Mouse (Mus musculus) kidney, postnatal 25 days (tissue): ENCODE data around the gene Nxpe3.

ENCODE experiments used
- DNase-seq, 2 experiments: peaks; one replicate each; pipeline ENCODE4 v3.0.0; 2021; ENCODE audit warnings: mixed read lengths in 2 of 2

Nxpe3 gene

DNA sequence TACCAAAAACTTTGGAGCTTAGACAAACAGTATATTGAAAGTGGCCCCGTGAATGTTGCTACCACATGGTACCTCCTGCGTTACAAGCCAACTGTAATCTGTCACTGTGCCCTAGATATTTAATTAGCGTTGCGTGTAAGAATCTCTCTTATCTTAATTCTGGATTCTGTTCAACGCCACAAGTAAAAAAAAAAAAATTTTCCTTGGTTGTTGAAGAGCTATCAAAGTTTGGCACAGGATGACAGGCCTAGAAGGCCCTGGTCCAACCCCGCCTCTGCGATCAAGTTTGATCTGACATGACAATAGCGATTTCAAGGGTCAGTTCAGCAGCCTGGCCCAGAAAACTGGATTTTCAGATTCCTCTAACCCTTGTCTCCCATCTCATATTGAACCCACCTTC is 62.5 kb downstream of the Nxpe3 start:
- no peak for DNase-seq

GRCm38 (mm10) chr16:55832040-55832439 is 63.0 kb downstream of the Nxpe3 start:
- DNase-seq = no peak

- DNase-seq = no peak
Measured at GRCm38 (mm10) chr16:55831451-55831850, 63.6 kb downstream of the Nxpe3 start.

- peak in 1 of 2 experiments; percentile 53 for DNase-seq
Measured at GRCm38 (mm10) chr16:55823398-55824155, 71.5 kb downstream of the Nxpe3 start.

- DNase-seq = no peak
Measured at GRCm38 (mm10) chr16:55822741-55823397, 72.2 kb downstream of the Nxpe3 start.

GRCm38 (mm10) chr16:55821997-55822740 is 72.9 kb downstream of the Nxpe3 start:
- peak; percentile 97 to 98 for DNase-seq

GRCm38 (mm10) chr16:55821571-55821981 is 73.5 kb downstream of the Nxpe3 start:
- DNase-seq = peak; percentile 58 to 69

GRCm38 (mm10) chr16:55820916-55821570 is 74.0 kb downstream of the Nxpe3 start:
- DNase-seq = no peak

DNA sequence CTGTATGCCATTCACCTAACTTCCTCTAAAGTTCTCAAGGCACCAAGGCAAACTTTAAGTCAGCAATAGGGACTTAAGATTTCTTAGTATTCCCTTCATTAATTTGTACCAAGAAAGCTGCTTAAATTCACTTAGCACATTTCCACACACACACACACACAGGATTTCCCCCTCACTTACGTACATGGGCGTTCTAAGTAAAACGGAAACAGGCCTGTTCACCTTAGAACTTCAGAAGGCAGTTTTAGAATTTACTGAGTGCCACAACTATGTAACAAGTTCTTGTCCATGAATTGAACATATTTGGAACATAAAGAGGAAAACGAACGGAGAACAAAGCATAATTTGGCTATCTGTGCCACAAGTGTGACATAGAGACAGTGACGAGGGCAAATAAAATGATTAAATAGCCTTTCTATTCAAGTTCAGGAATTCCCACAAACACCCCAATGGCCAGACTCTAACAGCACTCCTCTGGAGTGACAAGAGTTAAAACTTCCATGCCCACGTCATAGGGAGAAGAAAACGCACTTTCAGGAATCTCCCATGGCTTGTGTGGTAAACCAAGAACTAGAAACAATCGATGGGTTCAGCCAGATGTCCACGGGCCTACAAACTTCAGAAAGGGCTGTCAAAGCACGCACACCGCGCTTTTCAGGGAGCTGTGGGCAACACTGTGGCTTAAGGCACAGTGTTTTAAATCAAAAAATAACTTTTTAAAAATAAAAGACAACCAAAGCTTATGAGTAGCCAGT is 74.7 kb downstream of the Nxpe3 start:
- DNase-seq = peak in 1 of 2 experiments; percentile 21

DNA sequence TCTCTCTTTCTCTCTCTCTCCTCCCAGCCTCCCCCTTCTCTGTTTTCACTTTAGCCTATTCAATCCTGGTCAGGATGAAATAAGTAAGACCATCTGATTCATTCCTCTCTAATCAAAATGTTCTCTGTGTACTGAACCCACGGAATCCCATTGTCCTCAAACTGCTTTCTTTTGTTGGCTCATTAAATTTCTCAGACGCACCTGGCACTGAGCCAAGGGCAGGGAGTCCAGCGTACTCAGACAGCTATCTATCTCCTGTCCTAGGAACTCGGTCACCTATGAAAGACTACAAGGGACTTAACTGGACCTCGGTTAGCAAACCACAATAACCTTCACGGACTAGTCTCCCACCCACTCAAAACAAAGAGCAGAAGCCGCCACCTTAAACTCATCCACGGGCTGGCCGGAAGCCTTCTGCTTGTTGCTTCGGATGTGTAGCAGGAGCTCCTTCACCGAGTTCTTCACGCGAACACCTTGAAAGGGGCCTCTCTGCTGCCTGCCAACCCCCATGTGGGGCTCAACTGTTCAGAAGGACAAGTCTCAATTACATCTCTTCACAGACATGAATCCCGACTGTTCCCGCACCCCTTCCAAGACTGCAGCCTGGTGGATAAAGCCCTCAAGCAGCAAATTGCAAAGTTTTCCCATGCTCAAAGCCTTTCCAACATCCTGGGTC is 75.8 kb downstream of the Nxpe3 start:
- DNase-seq = peak; percentile 83 to 84

DNA sequence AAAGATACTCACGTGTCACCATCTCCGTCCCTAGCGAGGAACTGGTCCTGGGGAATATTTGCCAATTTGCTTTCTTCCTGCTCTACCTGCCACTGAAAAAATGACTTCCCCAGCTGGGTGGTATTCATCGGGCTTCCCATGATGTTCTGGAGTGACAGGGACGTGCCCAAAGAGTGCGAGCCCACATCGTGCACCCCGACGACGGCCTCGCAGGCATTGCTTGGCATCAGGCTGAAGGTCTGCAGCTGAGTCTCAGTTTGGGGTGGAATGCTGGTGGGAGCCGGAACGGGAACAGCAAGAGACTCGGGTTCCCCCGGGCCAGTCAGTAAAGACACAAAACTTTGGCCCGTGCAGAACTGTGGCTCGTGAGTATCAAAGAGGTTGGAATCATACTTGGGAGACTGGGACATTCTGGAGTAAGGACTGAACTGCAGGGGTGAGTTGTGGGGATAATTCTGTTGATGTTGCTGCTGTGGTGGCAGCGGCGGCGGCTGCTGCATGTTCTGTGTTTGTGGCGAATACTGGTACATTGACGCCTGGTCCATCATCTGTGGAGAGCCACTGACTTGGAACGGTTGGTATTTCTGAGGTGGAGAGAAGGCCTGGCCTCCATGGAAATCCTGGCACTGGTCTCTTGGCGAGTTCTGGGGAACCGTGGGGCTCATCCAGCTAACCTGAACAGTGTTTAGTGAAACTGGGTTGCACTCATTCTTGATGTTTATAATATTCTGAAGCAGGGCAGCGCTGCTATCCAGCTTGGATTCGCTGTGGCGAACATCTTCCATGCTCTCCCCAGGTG is 77.2 kb downstream of the Nxpe3 start:
- peak in 1 of 2 experiments; percentile 39 for DNase-seq

GRCm38 (mm10) chr16:55816202-55816941 is 78.7 kb downstream of the Nxpe3 start:
- peak; percentile 38 to 62 for DNase-seq

- peak; percentile 18 to 44 for DNase-seq
Measured at GRCm38 (mm10) chr16:55815466-55815865, 79.6 kb downstream of the Nxpe3 start.

DNA sequence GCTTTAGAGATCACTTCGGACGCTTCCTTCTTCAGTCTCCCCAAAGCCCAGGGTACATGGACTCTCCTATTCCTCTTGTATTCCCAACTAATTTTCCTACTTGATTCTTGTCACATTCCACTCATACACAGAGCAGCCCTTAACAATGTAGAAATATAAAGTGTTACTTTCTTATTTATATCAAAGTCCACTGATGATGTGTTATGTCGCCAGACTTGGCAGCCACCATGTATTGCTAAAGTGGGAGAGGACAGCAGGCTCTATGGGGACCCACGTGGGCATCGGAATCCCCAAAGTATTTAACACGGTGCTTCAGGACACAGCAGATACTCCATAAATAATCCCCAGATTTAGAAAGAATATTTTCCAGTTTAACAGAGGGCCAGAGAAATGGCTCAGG is 80.4 kb downstream of the Nxpe3 start:
- no peak for DNase-seq

DNA sequence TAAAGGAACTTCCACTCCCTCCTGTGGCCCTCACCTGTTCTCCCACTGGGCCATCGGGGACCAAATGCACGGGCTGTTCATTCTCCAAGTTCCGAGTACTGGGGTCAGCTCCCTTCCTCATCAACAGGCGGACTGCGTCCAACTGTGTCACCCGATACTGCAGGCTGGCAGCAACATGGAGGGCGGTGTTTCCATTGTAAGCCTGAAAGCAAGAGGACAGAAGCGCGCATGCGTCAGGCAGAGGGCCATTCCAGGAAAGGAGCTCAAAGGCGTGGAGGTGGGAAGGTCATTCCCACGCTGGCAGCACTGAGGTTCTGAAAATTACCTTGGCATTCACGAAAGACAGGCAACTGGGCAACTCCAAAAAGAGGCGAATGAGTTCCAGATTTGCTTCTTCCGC is 81.2 kb downstream of the Nxpe3 start:
- no peak for DNase-seq

DNA sequence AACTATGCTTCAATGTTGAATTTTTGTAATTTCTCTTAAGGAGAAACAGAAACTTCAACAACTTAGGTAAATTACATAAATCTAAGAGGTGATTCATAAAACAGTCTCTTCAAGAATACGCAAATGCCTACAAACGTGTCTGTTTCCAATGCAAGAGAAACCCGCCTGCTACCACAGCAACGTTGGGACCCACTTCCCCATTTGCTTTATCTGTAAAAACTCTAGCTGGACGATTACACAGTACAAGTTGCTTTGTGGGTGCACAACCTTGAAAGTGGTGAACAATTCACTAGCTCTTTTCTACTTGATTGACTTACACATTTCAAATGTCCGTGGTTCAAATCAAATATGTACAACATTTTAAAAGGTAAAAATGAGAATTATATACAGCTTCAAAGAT is 83.3 kb downstream of the Nxpe3 start:
- DNase-seq = no peak

GRCm38 (mm10) chr16:55809779-55810514 is 85.1 kb downstream of the Nxpe3 start:
- DNase-seq = no peak

DNA sequence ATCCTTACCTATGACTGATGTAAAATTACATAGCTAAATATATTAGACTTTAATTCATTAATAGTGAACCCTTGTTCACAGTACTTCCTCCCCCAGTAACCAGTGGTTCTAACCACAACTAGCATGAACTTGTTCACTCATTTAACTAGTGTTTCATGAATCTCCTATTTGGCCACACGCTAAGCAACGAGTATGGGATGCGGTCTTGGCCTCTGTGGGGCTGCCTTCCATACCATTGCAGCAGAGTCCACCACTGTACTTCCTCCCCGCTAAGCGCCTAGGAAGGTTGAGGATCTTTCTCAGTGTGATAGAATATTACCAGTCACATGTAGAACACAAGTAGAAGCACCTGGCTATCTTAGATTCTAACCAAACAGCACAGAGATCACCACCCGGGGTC is 85.7 kb downstream of the Nxpe3 start:
- DNase-seq = no peak

DNA sequence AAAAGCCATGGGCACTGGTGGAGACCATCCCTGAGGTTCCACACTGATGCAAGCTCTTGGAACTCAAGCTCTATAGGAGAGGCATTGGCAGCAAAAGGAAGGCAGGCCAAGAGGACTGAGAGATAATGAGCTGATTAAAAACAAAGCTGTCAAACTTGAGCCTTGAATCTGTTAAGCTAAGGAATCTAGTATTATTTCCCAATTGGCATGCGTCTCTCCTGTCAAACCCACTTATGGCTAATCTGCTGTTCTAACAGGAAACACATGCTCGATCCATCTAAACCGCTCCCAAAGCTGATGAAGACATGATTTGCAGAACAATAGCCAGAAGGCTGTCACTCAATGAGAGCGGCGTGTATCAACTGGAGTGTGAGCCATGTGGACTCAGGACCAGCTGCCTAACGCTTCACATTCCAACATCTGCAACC is 87.6 kb downstream of the Nxpe3 start:
- no peak for DNase-seq
